Comparison of ENCODE assay signal across 13 mouse cellular contexts in the genomic region with DNA sequence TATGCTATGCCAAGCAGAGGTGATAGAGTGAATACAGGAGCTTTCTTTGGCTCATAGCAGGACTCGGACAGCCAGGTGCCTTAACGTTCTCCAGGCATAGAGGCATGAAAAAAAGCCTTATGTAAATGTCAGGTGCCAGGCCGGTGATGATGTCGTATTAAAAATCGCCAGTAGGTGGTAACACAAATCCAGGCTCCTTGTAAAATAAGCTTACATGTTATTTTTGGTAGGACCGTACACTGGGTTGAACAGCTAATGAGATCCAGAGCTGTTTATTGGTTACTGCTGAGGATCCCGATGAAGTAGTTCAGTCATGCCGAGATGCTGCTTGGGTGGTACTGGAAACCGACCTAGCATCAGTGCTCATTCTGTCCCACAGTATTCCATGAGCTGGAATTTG.
DNase-seq lines count a peak whose midpoint lies in the region; ATAC-seq lines count a peak whose summit lies in the region.
"Had no signal": no experiment of that assay in that cellular context is flagged by ENCODE, and none has a peak within 500 bp of the region (broad histone marks: within the 10 kb centered on the region; RNA-seq: fewer than 3 reads in every experiment).

No protein-coding gene starts in this region.

- no peak for ATAC-seq in heart, embryonic 16.5 days (replicated peaks; ENCODE audit: extremely low read depth, insufficient read depth, low FRiP score)
- ATAC-seq in frontal cortex, adult (ENCODE audit: low TSS enrichment), result no peak
- no peak for ATAC-seq in monocyte, adult 5-6 weeks (replicated peaks; ENCODE audit: insufficient number of reproducible peaks, low FRiP score, low TSS enrichment, poor library complexity, severe bottlenecking)
- ATAC-seq: forebrain, embryonic 16.5 days had no signal

- H3K36me3 ChIP-seq in heart, embryonic 16.5 days (ENCODE audit: control insufficient read depth, insufficient read depth), result no peaks in the 10 kb centered on the region
- H3K36me3 ChIP-seq: embryonic facial prominence, embryonic 13.5 days; stomach, embryonic 15.5 days had no signal

- H3K4me1 ChIP-seq in heart, embryonic 16.5 days (ENCODE audit: control insufficient read depth, insufficient read depth, low read length), result 0 out of 2 replicates have a peak, but pooled peaks cover 2% of the 10 kb centered on the region
- H3K4me1 ChIP-seq: stomach, embryonic 15.5 days had no signal

- H3K4me3 ChIP-seq in heart, embryonic 16.5 days (ENCODE audit: low read length), result no peak overlapping the region
- H3K4me3 ChIP-seq: embryonic facial prominence, embryonic 13.5 days; stomach, embryonic 15.5 days had no signal

- DNase-seq in heart, adult 11 months, result no peak
- peak; percentile 78 for DNase-seq in A20 (ENCODE audit: low read depth, low spot score)
- DNase-seq in R1 (ENCODE audit: low read depth, low spot score), result peak; percentile 12
- peak; percentile 10 for DNase-seq in kidney, postnatal 10 days
- no peak for DNase-seq in ovary, postnatal 14 days (ENCODE audit: low spot score)
- DNase-seq: cerebellum, adult 11 months had no signal

- peak overlapping the region; percentile 1; the same call in 1 of the 2 replicates for H3K4me2 ChIP-seq in heart, embryonic 16.5 days (ENCODE audit: low read depth, low read length)
- H3K4me2 ChIP-seq: embryonic facial prominence, embryonic 13.5 days; stomach, embryonic 15.5 days had no signal

- H3K9me3 ChIP-seq in heart, embryonic 16.5 days (replicated peaks; ENCODE audit: control insufficient read depth, low read length), result no peaks in the 10 kb centered on the region
- H3K9me3 ChIP-seq: embryonic facial prominence, embryonic 13.5 days; stomach, embryonic 15.5 days had no signal

- no peak overlapping the region for H3K27ac ChIP-seq in heart, embryonic 16.5 days (ENCODE audit: low read length)
- H3K27ac ChIP-seq: embryonic facial prominence, embryonic 13.5 days; macrophage; stomach, embryonic 15.5 days had no signal

- WGBS in heart, embryonic 16.5 days, result 63% methylated on average over 9 of the region's 9 CpGs

- H3K9ac ChIP-seq in heart, embryonic 16.5 days (ENCODE audit: low read length), result no peak overlapping the region
- H3K9ac ChIP-seq: embryonic facial prominence, embryonic 13.5 days; stomach, embryonic 15.5 days had no signal

- no peaks in the 10 kb centered on the region for H3K27me3 ChIP-seq in heart, embryonic 16.5 days (ENCODE audit: control insufficient read depth, insufficient read depth, low read length)
- H3K27me3 ChIP-seq: embryonic facial prominence, embryonic 13.5 days; stomach, embryonic 15.5 days had no signal

Comparison
In these comparisons a context has a peak if more than half of its experiments do, and no peak if none do; other contexts are left out.
1. DNase-seq: peak in A20 (single experiment), R1 (single experiment) and kidney, postnatal 10 days (single experiment); none in heart, adult 11 months (single experiment) and ovary, postnatal 14 days (single experiment).